Mouse (Mus musculus): ENCODE data around the gene Ubfd1.

The Ubfd1 gene

DNA sequence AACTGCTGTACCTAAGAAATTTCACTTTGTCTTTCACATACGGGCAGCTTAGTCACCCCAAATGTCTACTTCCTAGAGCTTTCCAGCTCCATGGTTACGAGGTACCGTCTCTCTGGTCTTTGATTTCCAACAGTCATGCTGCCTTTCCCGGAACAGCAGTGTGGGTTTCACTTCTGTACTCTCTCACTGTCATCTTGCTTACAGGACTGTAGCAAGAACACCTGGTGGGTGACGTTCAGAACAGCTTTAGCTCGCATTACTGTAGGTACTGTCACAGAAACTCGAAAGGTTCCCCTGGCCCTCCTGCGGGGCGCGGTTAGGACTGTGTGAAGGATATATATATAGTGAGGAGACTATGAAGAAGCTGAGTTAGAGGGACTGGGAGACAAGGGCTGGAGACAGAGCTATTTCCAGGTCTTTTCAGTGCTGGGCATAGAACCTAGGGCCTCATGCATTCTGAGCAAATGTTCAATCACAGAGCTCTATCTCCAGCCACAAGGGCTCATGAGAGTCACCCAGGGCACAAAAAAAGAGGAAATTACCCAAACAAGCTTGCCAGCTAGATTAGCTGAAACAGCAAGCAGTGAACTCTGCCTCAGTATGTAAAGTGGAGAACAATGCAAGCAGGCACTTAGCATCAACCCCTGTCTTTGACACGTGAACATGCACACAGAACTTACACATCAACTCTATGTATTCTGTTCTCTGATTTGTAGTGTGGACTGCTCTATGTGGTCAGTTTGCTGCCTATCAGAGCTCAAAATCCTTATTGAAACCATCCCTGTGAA lies 20.4 kb downstream of the Ubfd1 start:
- WGBS = 64% methylated on average over 11 of the region's 11 CpGs

- WGBS = 86% methylated on average over 2 of the region's 2 CpGs
Measured at GRCm38 (mm10) chr7:122094564-122095330, 27.8 kb downstream of the Ubfd1 start.

DNA sequence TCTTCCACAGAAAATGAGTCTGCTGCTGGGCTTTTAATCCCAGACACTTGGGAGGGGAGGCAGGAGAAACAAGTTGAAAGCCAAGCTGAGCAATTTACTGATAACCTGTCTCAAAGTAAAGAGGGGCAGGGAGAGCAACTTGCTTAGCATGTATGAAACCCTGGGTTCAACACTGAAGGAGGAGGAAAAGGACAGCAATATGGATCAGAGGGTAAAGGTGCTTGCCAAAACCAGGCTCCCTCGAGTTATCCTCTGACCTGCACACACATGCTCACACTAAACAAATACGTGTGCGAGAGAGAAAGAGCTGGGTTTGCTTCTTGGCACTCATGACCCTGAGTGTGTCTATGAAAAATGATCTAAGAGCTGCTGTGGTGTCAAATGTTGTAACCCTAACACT lies 31.0 kb downstream of the Ubfd1 start:
- WGBS = 89% methylated on average over 3 of the region's 3 CpGs

- 43% methylated on average over 4 of the region's 4 CpGs for WGBS
Measured at GRCm38 (mm10) chr7:122099222-122099621, 32.2 kb downstream of the Ubfd1 start.

- WGBS = 6% methylated on average over 28 of the region's 28 CpGs
Measured at GRCm38 (mm10) chr7:122101014-122101746, 34.2 kb downstream of the Ubfd1 start.

GRCm38 (mm10) chr7:122101747-122102244 lies 34.8 kb downstream of the Ubfd1 start, which contains the start of gene Ndufab1:
Gene Ndufab1 (minus strand): TSS chr7:122101886.
- under 1% methylated on average over 43 of the region's 43 CpGs for WGBS

GRCm38 (mm10) chr7:122108206-122108605 lies 41.2 kb downstream of the Ubfd1 start:
- 95% methylated on average over 6 of the region's 6 CpGs for WGBS

GRCm38 (mm10) chr7:122123518-122123917 lies 56.5 kb downstream of the Ubfd1 start:
- WGBS = 89% methylated on average over 4 of the region's 4 CpGs

DNA sequence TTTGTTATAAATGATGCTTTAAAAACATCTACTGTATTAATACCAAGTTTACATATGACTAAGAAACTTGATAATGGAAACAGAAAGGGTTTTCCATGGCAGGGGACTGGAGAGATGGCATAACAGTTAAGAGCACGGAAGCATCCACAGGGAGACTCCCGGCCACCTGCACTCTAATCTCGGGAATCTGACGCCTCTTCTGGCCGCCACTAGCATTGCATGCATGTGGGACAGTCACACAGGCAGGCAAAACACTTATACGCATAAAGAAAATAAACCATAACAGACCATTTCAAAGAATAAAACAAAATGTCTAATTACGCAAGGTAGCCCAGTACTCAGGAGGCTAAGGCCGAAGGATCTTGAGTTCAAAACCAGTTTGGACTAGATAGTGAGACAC lies 58.7 kb downstream of the Ubfd1 start:
- 81% methylated on average over 8 of the region's 8 CpGs for WGBS

GRCm38 (mm10) chr7:122126946-122127345 lies 60.0 kb downstream of the Ubfd1 start:
- WGBS = 92% methylated on average over 11 of the region's 11 CpGs

Measured in cerebral cortex, adult 2 months (tissue).